15 mouse cellular contexts compared by ENCODE assay signal in genomic region chr15:83925338-83925737, GRCm38 (mm10).
DNase-seq lines count a peak whose midpoint lies in the region; TF ChIP-seq lines count a peak whose summit lies in the region.
"Had no signal": no experiment of that assay in that cellular context is flagged by ENCODE, and none has a peak within 500 bp of the region (broad histone marks: within the 10 kb centered on the region; RNA-seq: fewer than 3 reads in every experiment).

No protein-coding gene starts in this region.

- no peak overlapping the region for H3K4me3 ChIP-seq in gastrocnemius, adult 2 months
- H3K4me3 ChIP-seq in lung, adult 2 months (replicated peaks; ENCODE audit: extremely low read depth, low read depth, low read length): no peak overlapping the region
- H3K4me3 ChIP-seq: embryonic facial prominence, embryonic 10.5 days; embryonic facial prominence, embryonic 12.5 days; forebrain, embryonic 13.5 days had no signal

- WGBS in lung, adult 2 months: 52% methylated on average over 3 of the region's 3 CpGs

- intact Hi-C loops in gastrocnemius, adult 2 months (cut with DNase I): no loop called here
- intact Hi-C loops in gastrocnemius, postnatal 14 days (cut with DNase I; ENCODE audit: low total_unique reads): no loop called here

- no peak for TF ChIP-seq POLR2A in lung, adult 2 months (IDR thresholded peaks at IDR 0.05; ENCODE audit: borderline replicate concordance, extremely low read depth, low read depth, low read length)

- H3K4me1 ChIP-seq in lung, adult 2 months (ENCODE audit: control insufficient read depth, insufficient read depth, low read length): no peaks in the 10 kb centered on the region
- H3K4me1 ChIP-seq: embryonic facial prominence, embryonic 10.5 days; embryonic facial prominence, embryonic 12.5 days; forebrain, embryonic 13.5 days had no signal

- no peak overlapping the region for H3K27ac ChIP-seq in gastrocnemius, adult 2 months
- H3K27ac ChIP-seq: embryonic facial prominence, embryonic 10.5 days; embryonic facial prominence, embryonic 12.5 days; forebrain, embryonic 13.5 days had no signal

- peak; percentile 17 for DNase-seq in gastrocnemius, adult 2 months
- no peak for DNase-seq in gastrocnemius, postnatal 14 days
- DNase-seq in right cerebral cortex, postnatal 14 days: peak; percentile 3
- DNase-seq in right cerebral cortex, postnatal 36 days (ENCODE audit: low spot score in 2 of 2): no peak
- DNase-seq in NIH3T3 (ENCODE audit: low read depth): peak; percentile 9
- no peak for DNase-seq in lung, adult 2 months
- DNase-seq in frontal cortex, postnatal 14 days (ENCODE audit: low spot score in 2 of 2): no peak
- DNase-seq: adrenal gland, adult 2 months; cerebellum, adult 11-12 months; cerebellum, adult 2 months; cerebellum, adult 9-10 months; cerebellum, postnatal 25 days had no signal

- TF ChIP-seq CTCF in gastrocnemius, adult 2 months (IDR thresholded peaks at IDR 0.05): no peak
- TF ChIP-seq CTCF in lung, adult 2 months (IDR thresholded peaks at IDR 0.05; ENCODE audit: insufficient read depth, low read length): no peak

Comparison
In these comparisons a context has a peak if more than half of its experiments do, and no peak if none do; other contexts are left out.
1. DNase-seq: peak in gastrocnemius, adult 2 months (single experiment), right cerebral cortex, postnatal 14 days (single experiment) and NIH3T3 (single experiment); none in gastrocnemius, postnatal 14 days (single experiment), right cerebral cortex, postnatal 36 days (0 of 2), lung, adult 2 months (single experiment) and frontal cortex, postnatal 14 days (0 of 2).